Mouse (Mus musculus) lung, embryonic 14.5 days (tissue): ENCODE results near the gene Ropn1. TPM values are rescaled to one million over a fixed set of nuclear protein-coding genes. Genes with fewer than 3 reads are reported as not detected.
"Not testable (repeated sequence)": the region's sequence is repeated elsewhere in the genome, so short reads cannot be mapped to it uniquely, and the experiment has no call there.

Experiments
- ATAC-seq: fragments of 200-750 bp; cut with Nextera tagmentation; 2 replicates; pipeline ENCODE4 v1.8.0; 2017; ENCODE audit warnings: mild to moderate bottlenecking, moderate TSS enrichment, moderate library complexity; ENCODE audit not compliant: insufficient read depth
- DNase-seq: peaks from one replicate; pipeline ENCODE4 v3.0.0-alpha.2; 2015
- H3K27ac ChIP-seq: fragments of 300-500 bp; sonication (generic); 2 replicates; pipeline ENCODE4 v1.5.1; 2014; ENCODE audit warnings: low read depth, mild to moderate bottlenecking, moderate library complexity
- H3K27me3 ChIP-seq: fragments of 300-500 bp; sonication (generic); 2 replicates; pipeline ENCODE4 v1.6.1; 2014; ENCODE audit warnings: low read length, control low read depth; ENCODE audit not compliant: insufficient read depth
- H3K36me3 ChIP-seq: fragments of 300-500 bp; sonication (generic); 2 replicates; pipeline ENCODE4 v1.6.1; 2014; ENCODE audit warnings: control low read depth; ENCODE audit not compliant: insufficient read depth
- H3K4me1 ChIP-seq: fragments of 300-500 bp; sonication (generic); 2 replicates; pipeline ENCODE4 v1.6.1; 2014; ENCODE audit warnings: antibody characterized with exemption, control low read depth; ENCODE audit not compliant: insufficient read depth
- H3K4me2 ChIP-seq: fragments of 300-500 bp; sonication (generic); 2 replicates; pipeline ENCODE4 v1.6.1; 2014; ENCODE audit warnings: mild to moderate bottlenecking
- H3K4me3 ChIP-seq: fragments of 300-500 bp; sonication (generic); 2 replicates; pipeline ENCODE4 v1.5.1; 2014; ENCODE audit warnings: low read depth, low read length
- H3K9ac ChIP-seq: fragments of 300-500 bp; sonication (generic); 2 replicates; pipeline ENCODE4 v1.6.1; 2014
- H3K9me3 ChIP-seq: fragments of 300-500 bp; sonication (generic); 2 replicates; pipeline ENCODE4 v1.6.1; 2016; ENCODE audit warnings: low read depth, low read length, control low read depth
- CTCF ChIP-seq: IDR thresholded peaks from 2 replicates; pipeline ENCODE4 v1.5.1; 2016; ENCODE audit warnings: antibody characterized with exemption, low read depth
- WGBS: fragments of 180-500 bp; shearing (Covaris S2); extraction: QIAGEN DNeasy Blood & Tissue Kit; methylation state at CpG from one replicate; pipeline ENCODE4 v1.1.7; 2014; 5-methylcytosine and 5-hydroxymethylcytosine counted together
- polyA plus RNA-seq: library from polyadenylated mRNA; unstranded; fragments of >200 nt; fragmentation: Nextera tagmentation; extraction: Ambion mirVana; gene quantifications from 2 replicates; pipeline ENCODE4 v1.2.1, GENCODE M21; 2014

Ropn1 gene
- polyA plus RNA-seq, 1 experiment from 2014 or later = not detected

- Histone ChIP-seq H3K9ac (no peak overlapping the region), H3K9me3 (no peaks in the 10 kb centered on the region), H3K4me1 (no peaks in the 10 kb centered on the region), H3K27ac (no peak overlapping the region), H3K36me3 (no peaks in the 10 kb centered on the region), H3K27me3 (no peaks in the 10 kb centered on the region), H3K4me3 (no peak overlapping the region), H3K4me2 (no peak overlapping the region)
- ATAC-seq = no peak
- no peak for DNase-seq
- WGBS = 72% methylated on average over 4 of the region's 4 CpGs
- no peak for TF ChIP-seq CTCF
Measured at GRCm38 (mm10) chr16:34628397-34628796, 21.3 kb upstream of the Ropn1 start.

GRCm38 (mm10) chr16:34635557-34635956 is 14.2 kb upstream of the Ropn1 start:
- Histone ChIP-seq H3K4me1 (no peaks in the 10 kb centered on the region), H3K9me3 (no peaks in the 10 kb centered on the region), H3K27ac (no peak overlapping the region), H3K9ac (no peak overlapping the region), H3K4me2 (no peak overlapping the region), H3K27me3 (no peaks in the 10 kb centered on the region), H3K36me3 (no peaks in the 10 kb centered on the region), H3K4me3 (no peak overlapping the region)
- WGBS = 53% methylated on average over 3 of the region's 3 CpGs
- no peak for TF ChIP-seq CTCF
- ATAC-seq (no peak), DNase-seq (no peak)

- Histone ChIP-seq H3K4me3 (no peak overlapping the region), H3K9me3 (no peaks in the 10 kb centered on the region), H3K4me1 (peaks cover 11% of the 10 kb centered on the region; the same call in 1 of the 2 replicates), H3K36me3 (no peaks in the 10 kb centered on the region), H3K4me2 (peak overlapping the region; percentile 40), H3K9ac (no peak overlapping the region), H3K27ac (peak overlapping the region; percentile 88), H3K27me3 (no peaks in the 10 kb centered on the region)
- peak; percentile 91 for DNase-seq
- ATAC-seq = peak; percentile 96
- WGBS = 13% methylated on average over 8 of the region's 8 CpGs
- no peak for TF ChIP-seq CTCF
Measured at GRCm38 (mm10) chr16:34643511-34644259, 6.0 kb upstream of the Ropn1 start.

- DNase-seq = no peak
- no peak overlapping the region for H3K27ac ChIP-seq
- WGBS = 84% methylated on average over 5 of the region's 5 CpGs
Measured at GRCm38 (mm10) chr16:34653023-34653422, 3.3 kb downstream of the Ropn1 start.

GRCm38 (mm10) chr16:34657566-34657965 is 7.8 kb downstream of the Ropn1 start:
- not testable (repeated sequence) for H3K27ac ChIP-seq, H3K9me3 ChIP-seq, H3K36me3 ChIP-seq, H3K4me1 ChIP-seq, H3K27me3 ChIP-seq
- ATAC-seq = peak; percentile 70
- H3K4me3 ChIP-seq = peak overlapping the region; percentile 32
- 3% methylated on average over 16 of the region's 16 CpGs for WGBS
- H3K9ac ChIP-seq = 0 out of 2 replicates have a peak overlapping the region, but pooled peaks have one; percentile 23
- peak overlapping the region; percentile 65 for H3K4me2 ChIP-seq
- DNase-seq = peak; percentile 50

More at GRCm38 (mm10) chr16:34653023-34653422, 3.3 kb downstream of the Ropn1 start:
- no peak overlapping the region for H3K4me2 ChIP-seq
- no peaks in the 10 kb centered on the region for H3K27me3 ChIP-seq
- TF ChIP-seq CTCF = no peak
- ATAC-seq = no peak
- H3K4me1 ChIP-seq = no peaks in the 10 kb centered on the region
- H3K36me3 ChIP-seq = no peaks in the 10 kb centered on the region
- H3K4me3 ChIP-seq = no peak overlapping the region
- H3K9ac ChIP-seq = no peak overlapping the region
- H3K9me3 ChIP-seq = no peaks in the 10 kb centered on the region

- 0 out of 2 replicates have a peak overlapping the region, but pooled peaks have one; percentile 23 for H3K9ac ChIP-seq
- peak overlapping the region; percentile 32 for H3K4me3 ChIP-seq
- H3K4me1 ChIP-seq = no peaks in the 10 kb centered on the region
- H3K27ac ChIP-seq = no peak overlapping the region
- H3K36me3 ChIP-seq = no peaks in the 10 kb centered on the region
- ATAC-seq (peak; percentile 8; the same call in 1 of the 2 replicates), DNase-seq (no peak)
- H3K27me3 ChIP-seq = no peaks in the 10 kb centered on the region
- peak overlapping the region; percentile 65 for H3K4me2 ChIP-seq
- TF ChIP-seq CTCF = no peak
- WGBS = 26% methylated on average over 5 of the region's 5 CpGs
- H3K9me3 ChIP-seq = no peaks in the 10 kb centered on the region
Measured at GRCm38 (mm10) chr16:34657983-34658382, 8.3 kb downstream of the Ropn1 start.

GRCm38 (mm10) chr16:34658388-34658787 is 8.7 kb downstream of the Ropn1 start:
- DNase-seq (peak; percentile 67), ATAC-seq (peak; percentile 76)
- H3K27ac ChIP-seq = no peak overlapping the region
- 40% methylated on average over 11 of the region's 11 CpGs for WGBS
- no peak for TF ChIP-seq CTCF
- H3K27me3 ChIP-seq = no peaks in the 10 kb centered on the region
- H3K9ac ChIP-seq = no peak overlapping the region
- H3K9me3 ChIP-seq = no peaks in the 10 kb centered on the region
- H3K36me3 ChIP-seq = no peaks in the 10 kb centered on the region
- peak overlapping the region; percentile 65 for H3K4me2 ChIP-seq
- H3K4me1 ChIP-seq = no peaks in the 10 kb centered on the region
- peak overlapping the region; percentile 32; the same call in 1 of the 2 replicates for H3K4me3 ChIP-seq
